Mouse (Mus musculus) MN1 (cell line): ENCODE results near the gene M1ap.

Experiments used
- DNase-seq: peaks from one replicate; pipeline ENCODE4 v3.0.0-alpha.2; 2016; ENCODE audit warnings: low spot score

The M1ap gene

DNA sequence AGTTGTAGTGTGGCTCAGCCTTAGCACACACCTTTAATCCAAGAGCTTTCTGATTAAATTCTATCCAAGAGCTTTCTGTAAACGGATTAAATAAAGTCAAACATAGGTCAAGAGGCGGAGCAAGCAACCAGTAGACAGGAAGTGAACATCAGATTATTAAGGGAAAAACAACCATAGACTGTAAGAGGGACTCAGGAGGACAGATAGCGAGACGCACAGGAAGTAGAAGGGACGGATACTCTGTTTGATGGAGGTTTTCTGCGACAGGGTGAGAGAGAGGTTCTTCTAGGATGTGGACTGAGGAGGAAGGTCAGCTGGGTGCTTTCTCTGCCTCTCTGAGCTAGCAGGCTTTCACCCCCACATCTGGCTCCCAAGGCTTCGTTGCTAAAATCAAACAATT lies 63.3 kb downstream of the M1ap start:
- DNase-seq: peak; percentile 7

GRCm38 (mm10) chr6:83011255-83011654 lies 64.6 kb downstream of the M1ap start:
- no peak for DNase-seq

- no peak for DNase-seq
Observed at GRCm38 (mm10) chr6:83011756-83012155, 65.1 kb downstream of the M1ap start.

DNA sequence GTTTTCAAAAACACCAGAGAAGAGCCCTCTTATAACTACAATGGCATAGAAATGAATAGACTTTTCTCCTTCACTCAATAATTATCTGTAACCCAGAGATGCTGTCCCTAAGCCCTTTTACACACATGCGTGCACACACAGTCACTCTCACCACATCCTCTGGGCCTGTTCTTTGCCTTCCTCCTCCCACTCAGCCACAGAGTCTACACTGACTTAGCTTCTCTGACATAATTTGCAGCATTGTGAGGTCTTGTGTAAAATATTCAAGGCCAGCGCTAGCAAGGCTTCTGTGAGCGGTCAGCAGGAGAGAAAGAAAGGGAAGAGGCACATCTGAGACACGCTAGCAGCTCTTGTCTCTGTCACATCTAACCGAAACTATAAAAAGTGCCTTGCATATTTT lies 66.7 kb downstream of the M1ap start:
- DNase-seq: no peak

DNA sequence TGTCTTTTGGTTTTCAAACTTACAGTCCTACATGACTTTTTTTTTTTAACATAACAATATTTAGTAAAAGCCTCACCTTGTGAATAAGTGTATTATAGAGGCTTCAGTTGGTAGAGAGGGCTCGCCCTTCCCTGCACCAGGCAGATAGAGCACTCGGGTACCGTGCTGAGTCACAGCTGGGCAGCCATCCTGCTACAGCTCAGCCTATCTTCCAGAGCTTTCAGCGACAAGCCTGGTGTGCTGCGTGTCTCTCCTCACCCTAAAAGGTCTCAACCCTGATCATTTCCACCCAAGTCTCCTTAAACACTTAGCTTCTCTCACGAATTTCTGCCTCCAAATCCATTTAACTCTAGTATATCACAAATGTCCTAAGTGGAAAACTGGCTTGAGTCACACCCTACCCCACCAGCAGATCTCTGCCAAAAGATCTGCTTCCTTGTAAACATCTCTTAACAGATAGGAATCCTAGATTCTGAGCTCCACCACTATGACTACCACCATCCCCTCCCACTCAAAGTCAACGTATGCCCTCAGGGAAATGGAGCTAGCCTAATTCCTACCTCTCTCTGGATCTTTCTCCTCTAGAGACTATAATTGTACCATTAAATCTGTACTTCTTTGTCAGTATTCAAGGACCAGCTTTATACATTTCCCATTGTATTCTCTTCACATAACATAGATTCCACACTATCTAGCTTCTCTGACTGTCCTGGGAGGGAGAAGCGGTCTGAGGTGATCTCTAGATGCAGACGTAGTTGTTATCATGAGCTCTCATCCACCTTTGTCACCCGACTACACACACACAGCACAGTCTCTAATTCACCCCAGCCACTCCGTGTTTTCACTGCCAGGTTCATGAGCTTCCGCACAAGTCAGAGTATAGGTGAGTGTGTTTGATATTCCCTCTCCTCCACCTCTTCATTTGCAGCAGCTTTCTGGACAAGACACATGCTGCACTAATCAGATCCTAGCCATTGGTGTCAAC lies 68.1 kb downstream of the M1ap start:
- peak; percentile 49 for DNase-seq

GRCm38 (mm10) chr6:83015749-83016148 lies 69.0 kb downstream of the M1ap start:
- DNase-seq: no peak

DNA sequence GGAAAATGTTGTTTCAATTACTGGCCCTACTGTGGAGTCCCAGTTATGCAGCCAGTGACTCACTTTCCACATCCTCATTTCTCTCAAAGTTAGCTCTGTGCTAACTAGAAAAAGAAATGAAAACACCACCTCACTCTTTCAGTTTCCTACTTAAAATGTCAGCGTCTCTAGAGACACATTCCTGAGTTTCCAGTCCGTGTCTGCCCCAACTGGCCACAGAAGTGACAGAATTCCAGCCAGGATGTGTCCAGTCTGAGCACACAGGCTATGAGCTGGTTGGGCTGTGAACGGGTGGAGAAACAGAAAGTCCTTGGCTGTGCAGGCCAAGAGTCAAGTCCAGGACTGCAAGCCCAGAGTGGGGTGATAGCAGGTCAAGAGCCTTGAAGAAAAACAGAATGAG lies 70.5 kb downstream of the M1ap start:
- no peak for DNase-seq

DNA sequence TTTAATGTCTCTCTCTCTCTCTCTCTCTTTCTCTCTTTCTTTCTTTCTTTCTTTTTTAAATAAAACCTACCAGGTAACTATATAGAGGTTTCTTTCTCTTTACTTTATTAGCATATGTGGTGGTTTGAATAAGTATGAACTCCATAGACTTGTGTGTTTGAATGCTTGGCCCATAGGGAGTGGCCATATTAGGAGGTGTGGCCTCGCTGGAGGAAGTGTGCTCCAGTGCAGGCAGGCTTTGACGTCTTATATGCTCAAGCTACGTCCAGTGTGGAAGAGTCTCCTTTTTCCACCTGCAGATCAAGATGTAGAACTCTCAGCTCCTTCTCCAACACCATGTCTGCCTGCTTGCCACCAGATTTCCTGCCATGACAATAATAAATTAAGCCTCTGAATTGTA lies 72.3 kb downstream of the M1ap start:
- DNase-seq: no peak

- DNase-seq: no peak
Observed at GRCm38 (mm10) chr6:83020121-83020520, 73.4 kb downstream of the M1ap start.

- no peak for DNase-seq
Observed at GRCm38 (mm10) chr6:83020836-83021593, 74.3 kb downstream of the M1ap start.

GRCm38 (mm10) chr6:83023008-83023407 lies 76.3 kb downstream of the M1ap start:
- DNase-seq: no peak

GRCm38 (mm10) chr6:83023786-83024185 lies 77.1 kb downstream of the M1ap start:
- no peak for DNase-seq

- no peak for DNase-seq
Observed at GRCm38 (mm10) chr6:83024421-83024820, 77.7 kb downstream of the M1ap start.

GRCm38 (mm10) chr6:83025221-83025620 lies 78.5 kb downstream of the M1ap start:
- DNase-seq: no peak

- no peak for DNase-seq
Observed at GRCm38 (mm10) chr6:83027293-83027692, 80.6 kb downstream of the M1ap start.

DNA sequence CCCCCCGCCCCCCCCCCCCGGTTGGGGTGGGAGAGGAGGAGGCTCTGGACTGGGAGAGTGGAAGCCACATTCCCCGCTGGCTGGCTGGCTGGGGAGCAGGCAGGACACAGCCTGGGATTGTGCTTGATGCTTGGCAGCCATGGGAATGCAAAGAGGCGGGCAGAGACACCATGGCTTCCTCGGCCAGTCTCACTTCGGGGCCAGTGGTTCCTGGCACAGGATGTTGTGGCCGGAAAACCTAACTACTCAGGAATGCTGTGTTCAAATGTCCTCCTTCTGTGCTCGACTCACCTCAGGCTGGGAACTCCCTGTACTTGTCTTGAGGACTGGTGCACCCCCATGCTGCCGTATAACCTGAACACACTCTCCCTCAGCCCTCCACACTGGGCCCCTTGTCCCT lies 81.0 kb downstream of the M1ap start:
- no peak for DNase-seq

DNA sequence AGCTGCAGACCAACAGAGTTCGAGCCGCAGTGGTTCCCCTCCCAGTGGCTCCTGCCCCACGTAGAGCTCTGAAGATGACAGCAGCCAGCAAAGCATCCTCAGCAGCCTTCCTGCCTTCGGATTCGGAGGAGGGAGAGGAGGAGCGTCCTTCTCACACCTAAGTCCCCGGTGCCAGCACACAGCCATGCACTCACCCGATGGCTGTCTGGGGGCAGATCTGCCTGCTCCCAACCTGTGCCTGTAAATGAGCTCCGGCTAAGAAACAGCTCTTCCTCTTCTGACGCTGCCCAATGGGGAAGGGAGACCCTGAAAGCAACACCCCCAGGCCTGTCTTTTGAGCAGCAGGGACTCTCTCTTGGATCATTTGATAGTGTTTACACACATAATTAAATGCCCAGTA lies 83.1 kb downstream of the M1ap start:
- DNase-seq: no peak

DNA sequence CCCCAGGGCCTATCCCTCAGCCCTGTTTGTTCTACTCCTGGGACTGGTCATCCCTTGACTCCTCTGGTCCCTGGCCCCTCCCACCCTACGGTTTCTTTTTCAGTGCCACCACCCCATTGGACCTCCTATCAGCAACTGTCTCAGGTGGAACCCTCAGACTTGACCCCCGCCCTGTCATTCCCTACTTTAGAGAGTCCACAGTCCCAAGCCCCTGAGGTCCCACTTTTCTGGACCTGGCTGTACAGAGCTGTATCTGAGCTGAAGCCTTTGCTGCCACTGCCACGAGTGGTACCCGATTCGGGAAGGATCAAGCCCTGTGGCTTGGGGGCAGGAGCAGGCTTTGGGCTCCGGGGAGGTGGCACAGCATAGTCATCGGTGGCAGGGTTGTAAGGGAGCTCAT lies 84.4 kb downstream of the M1ap start:
- no peak for DNase-seq

- DNase-seq: no peak
Observed at GRCm38 (mm10) chr6:83031921-83032590, 85.4 kb downstream of the M1ap start.

DNA sequence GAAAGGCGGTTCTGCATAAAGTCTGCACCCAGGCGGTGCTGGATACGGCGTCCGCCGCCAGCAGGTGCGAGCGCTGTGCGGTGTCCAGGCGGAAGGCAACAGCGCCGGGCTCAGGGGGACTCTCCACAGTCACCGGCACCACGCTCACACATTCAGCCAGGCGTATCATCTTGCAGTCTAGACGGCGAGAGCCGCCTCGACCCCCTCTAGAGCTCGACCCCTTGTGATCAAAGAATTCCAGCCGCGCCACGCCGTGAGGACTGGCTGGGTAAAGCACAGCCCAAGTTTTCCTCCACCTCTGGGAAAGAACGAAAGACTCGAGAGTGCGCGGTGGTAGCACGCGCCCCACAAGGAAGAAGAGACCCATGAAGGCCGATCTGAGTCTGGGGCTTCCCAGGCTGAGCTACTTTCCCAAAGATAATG lies 86.1 kb downstream of the M1ap start:
- peak; percentile 40 for DNase-seq

- DNase-seq: peak; percentile 73
Observed at GRCm38 (mm10) chr6:83033249-83034185, 86.8 kb downstream of the M1ap start, which contains the start of the genes Dok1 and Loxl3. TSS of gene Dok1 (minus strand) at chr6:83033471. TSS of gene Loxl3 (plus strand) at chr6:83034173.
